Mouse (Mus musculus): Measurements from ENCODE around the gene Gfod1. TPM values are rescaled to one million over a fixed set of nuclear protein-coding genes. Genes with fewer than 3 reads are reported as not detected.

The Gfod1 gene
- polyA plus RNA-seq, 2 experiments = 1.6 to 2.8 TPM

- no peak overlapping the region for H3K4me3 ChIP-seq (replicated peaks; ENCODE audit: low read length)
- no peaks in the 10 kb centered on the region for H3K36me3 ChIP-seq (ENCODE audit: control insufficient read depth, insufficient read depth, low read length)
- no peak overlapping the region for H3K4me2 ChIP-seq (replicated peaks; ENCODE audit: low read depth, low read length, severe bottlenecking)
- no peaks in the 10 kb centered on the region for H3K9me3 ChIP-seq (ENCODE audit: control insufficient read depth, low read length)
- WGBS = 21% methylated on average over 5 of the region's 5 CpGs
- DNase-seq (ENCODE audit: low spot score) = no peak
- ATAC-seq (ENCODE audit: low FRiP score, low read depth) = no peak
- TF ChIP-seq POLR2A (IDR thresholded peaks at IDR 0.05; ENCODE audit: borderline replicate concordance, extremely low read depth, insufficient read depth, insufficient read length) = no peak
- H3K27ac ChIP-seq (replicated peaks; ENCODE audit: low read depth, low read length) = no peak overlapping the region
- no peak overlapping the region for H3K9ac ChIP-seq (ENCODE audit: low read depth, low read length, severe bottlenecking)
- H3K27me3 ChIP-seq (ENCODE audit: control insufficient read depth, insufficient read depth, low read length) = peaks cover 32% of the 10 kb centered on the region
- peaks cover 8% of the 10 kb centered on the region for H3K4me1 ChIP-seq (ENCODE audit: control insufficient read depth, insufficient read depth, low read length)
Observed at GRCm38 (mm10) chr13:43300366-43300765, 3.6 kb downstream of the Gfod1 start.

GRCm38 (mm10) chr13:43299171-43299570, 4.8 kb downstream of the Gfod1 start:
- Histone ChIP-seq H3K4me3 (replicated peaks; ENCODE audit: low read length) (no peak overlapping the region), H3K4me2 (replicated peaks; ENCODE audit: low read depth, low read length, severe bottlenecking) (no peak overlapping the region), H3K27ac (replicated peaks; ENCODE audit: low read depth, low read length) (no peak overlapping the region), H3K9me3 (ENCODE audit: control insufficient read depth, low read length) (no peaks in the 10 kb centered on the region), H3K4me1 (ENCODE audit: control insufficient read depth, insufficient read depth, low read length) (peaks cover 8% of the 10 kb centered on the region), H3K27me3 (ENCODE audit: control insufficient read depth, insufficient read depth, low read length) (peaks cover 28% of the 10 kb centered on the region), H3K36me3 (ENCODE audit: control insufficient read depth, insufficient read depth, low read length) (no peaks in the 10 kb centered on the region), H3K9ac (ENCODE audit: low read depth, low read length, severe bottlenecking) (no peak overlapping the region)
- ATAC-seq (ENCODE audit: low FRiP score, low read depth) (no peak), DNase-seq (ENCODE audit: low spot score) (no peak)
- no peak for TF ChIP-seq POLR2A (IDR thresholded peaks at IDR 0.05; ENCODE audit: borderline replicate concordance, extremely low read depth, insufficient read depth, insufficient read length)
- WGBS = 71% methylated on average over 5 of the region's 5 CpGs

GRCm38 (mm10) chr13:43297526-43297925, 6.4 kb downstream of the Gfod1 start:
- Histone ChIP-seq H3K4me2 (replicated peaks; ENCODE audit: low read depth, low read length, severe bottlenecking) (no peak overlapping the region), H3K4me1 (ENCODE audit: control insufficient read depth, insufficient read depth, low read length) (peaks cover 8% of the 10 kb centered on the region), H3K36me3 (ENCODE audit: control insufficient read depth, insufficient read depth, low read length) (no peaks in the 10 kb centered on the region), H3K9ac (ENCODE audit: low read depth, low read length, severe bottlenecking) (no peak overlapping the region), H3K4me3 (replicated peaks; ENCODE audit: low read length) (no peak overlapping the region), H3K27ac (replicated peaks; ENCODE audit: low read depth, low read length) (no peak overlapping the region), H3K9me3 (ENCODE audit: control insufficient read depth, low read length) (no peaks in the 10 kb centered on the region), H3K27me3 (ENCODE audit: control insufficient read depth, insufficient read depth, low read length) (peaks cover 27% of the 10 kb centered on the region)
- ATAC-seq (ENCODE audit: low FRiP score, low read depth) (no peak), DNase-seq (ENCODE audit: low spot score) (no peak)
- 82% methylated on average over 5 of the region's 5 CpGs for whole genome bisulfite sequencing
- TF ChIP-seq POLR2A (IDR thresholded peaks at IDR 0.05; ENCODE audit: borderline replicate concordance, extremely low read depth, insufficient read depth, insufficient read length) = no peak

GRCm38 (mm10) chr13:43296140-43296805, 7.7 kb downstream of the Gfod1 start:
- peaks cover 15% of the 10 kb centered on the region; the same call in 1 of the 2 replicates for H3K27me3 ChIP-seq (ENCODE audit: control insufficient read depth, insufficient read depth, low read length)
- H3K9ac ChIP-seq (ENCODE audit: low read depth, low read length, severe bottlenecking) = no peak overlapping the region
- WGBS = 52% methylated on average over 7 of the region's 7 CpGs
- H3K4me3 ChIP-seq (replicated peaks; ENCODE audit: low read length) = no peak overlapping the region
- no peaks in the 10 kb centered on the region for H3K9me3 ChIP-seq (ENCODE audit: control insufficient read depth, low read length)
- H3K4me1 ChIP-seq (ENCODE audit: control insufficient read depth, insufficient read depth, low read length) = no peaks in the 10 kb centered on the region
- H3K4me2 ChIP-seq (replicated peaks; ENCODE audit: low read depth, low read length, severe bottlenecking) = no peak overlapping the region
- H3K36me3 ChIP-seq (ENCODE audit: control insufficient read depth, insufficient read depth, low read length) = no peaks in the 10 kb centered on the region
- ATAC-seq (ENCODE audit: low FRiP score, low read depth) = no peak
- no peak for TF ChIP-seq POLR2A (IDR thresholded peaks at IDR 0.05; ENCODE audit: borderline replicate concordance, extremely low read depth, insufficient read depth, insufficient read length)
- no peak overlapping the region for H3K27ac ChIP-seq (replicated peaks; ENCODE audit: low read depth, low read length)
- DNase-seq (ENCODE audit: low spot score) = no peak

GRCm38 (mm10) chr13:43295684-43296083, 8.3 kb downstream of the Gfod1 start:
- DNase-seq (ENCODE audit: low spot score) (no peak), ATAC-seq (ENCODE audit: low FRiP score, low read depth) (no peak)
- Histone ChIP-seq H3K9ac (ENCODE audit: low read depth, low read length, severe bottlenecking) (no peak overlapping the region), H3K36me3 (ENCODE audit: control insufficient read depth, insufficient read depth, low read length) (no peaks in the 10 kb centered on the region), H3K27me3 (ENCODE audit: control insufficient read depth, insufficient read depth, low read length) (peaks cover 10% of the 10 kb centered on the region; the same call in 1 of the 2 replicates), H3K4me2 (replicated peaks; ENCODE audit: low read depth, low read length, severe bottlenecking) (no peak overlapping the region), H3K27ac (replicated peaks; ENCODE audit: low read depth, low read length) (no peak overlapping the region), H3K9me3 (ENCODE audit: control insufficient read depth, low read length) (no peaks in the 10 kb centered on the region), H3K4me1 (ENCODE audit: control insufficient read depth, insufficient read depth, low read length) (no peaks in the 10 kb centered on the region), H3K4me3 (replicated peaks; ENCODE audit: low read length) (no peak overlapping the region)
- TF ChIP-seq POLR2A (IDR thresholded peaks at IDR 0.05; ENCODE audit: borderline replicate concordance, extremely low read depth, insufficient read depth, insufficient read length) = no peak
- 89% methylated on average over 7 of the region's 7 CpGs for WGBS

All from limb, embryonic 14.5 days (tissue).